Mouse (Mus musculus): Measurements from ENCODE around the gene Cirbp. TPM values are rescaled to one million over a fixed set of nuclear protein-coding genes. Genes with fewer than 3 reads are reported as not detected.
A peak's percentile ranks its signal among the peaks of the same experiment; 100 is the strongest.

Gene Cirbp
- polyA plus RNA-seq, 1 experiment from 2014 or later = 222 TPM

- Histone ChIP-seq H3K4me2 (replicated peaks; ENCODE audit: low read depth) (peak within 1 kb of the TSS; percentile 98), H3K36me3 (ENCODE audit: control insufficient read depth, insufficient read depth) (peaks cover 23% of the 10 kb centered on the region), H3K9me3 (ENCODE audit: control insufficient read depth) (no peaks in the 10 kb centered on the region), H3K27ac (ENCODE audit: low read depth, low read length) (peak within 1 kb of the TSS; percentile 94), H3K4me1 (replicated peaks; ENCODE audit: control insufficient read depth, insufficient read depth, low read length) (peaks cover 11% of the 10 kb centered on the region; the same call in 1 of the 2 replicates), H3K4me3 (ENCODE audit: low read depth, low read length) (peak within 1 kb of the TSS; percentile 63), H3K27me3 (replicated peaks; ENCODE audit: control insufficient read depth, insufficient read depth, low read length) (peaks cover 26% of the 10 kb centered on the region; the same call in 1 of the 2 replicates), H3K9ac (ENCODE audit: low read depth, low read length) (no peak within 1 kb of the TSS)
- WGBS = 77% methylated on average over 10 of the region's 10 CpGs
- ATAC-seq = no peak
- no peak for TF ChIP-seq CTCF (IDR thresholded peaks at IDR 0.05; ENCODE audit: low read depth)
These were observed 25.1 kb upstream of the Cirbp start, which contains the start of gene Cbarp for GRCm38 (mm10) chr10:80140666-80141035. Cbarp (minus strand) TSS chr10:80140835.

- under 1% methylated on average over 29 of the region's 29 CpGs for WGBS
These were observed 24.5 kb upstream of the Cirbp start for GRCm38 (mm10) chr10:80141243-80141642.

GRCm38 (mm10) chr10:80141786-80142529 lies 23.8 kb upstream of the Cirbp start:
- 0 out of 2 replicates have a peak, but pooled peaks have one; percentile 8 for TF ChIP-seq CTCF (IDR thresholded peaks at IDR 0.05; ENCODE audit: low read depth)
- H3K9ac ChIP-seq (ENCODE audit: low read depth, low read length) = peak overlapping the region; percentile 79
- peak overlapping the region; percentile 94 for H3K27ac ChIP-seq (ENCODE audit: low read depth, low read length)
- H3K27me3 ChIP-seq (replicated peaks; ENCODE audit: control insufficient read depth, insufficient read depth, low read length) = peaks cover 17% of the 10 kb centered on the region; the same call in 1 of the 2 replicates
- peak overlapping the region; percentile 63 for H3K4me3 ChIP-seq (ENCODE audit: low read depth, low read length)
- H3K4me2 ChIP-seq (replicated peaks; ENCODE audit: low read depth) = peak overlapping the region; percentile 83
- H3K9me3 ChIP-seq (ENCODE audit: control insufficient read depth) = no peaks in the 10 kb centered on the region
- H3K4me1 ChIP-seq (replicated peaks; ENCODE audit: control insufficient read depth, insufficient read depth, low read length) = peaks cover 12% of the 10 kb centered on the region; the same call in 1 of the 2 replicates
- ATAC-seq = peak; percentile 72
- WGBS = under 1% methylated on average over 41 of the region's 43 CpGs
- H3K36me3 ChIP-seq (ENCODE audit: control insufficient read depth, insufficient read depth) = peaks cover 29% of the 10 kb centered on the region

More at GRCm38 (mm10) chr10:80141243-80141642, 24.5 kb upstream of the Cirbp start:
- peaks cover 24% of the 10 kb centered on the region; the same call in 1 of the 2 replicates for H3K27me3 ChIP-seq (replicated peaks; ENCODE audit: control insufficient read depth, insufficient read depth, low read length)
- H3K27ac ChIP-seq (ENCODE audit: low read depth, low read length) = peak overlapping the region; percentile 67; the same call in 1 of the 2 replicates
- peak; percentile 52 for ATAC-seq
- H3K9me3 ChIP-seq (ENCODE audit: control insufficient read depth) = no peaks in the 10 kb centered on the region
- no peak overlapping the region for H3K9ac ChIP-seq (ENCODE audit: low read depth, low read length)
- H3K36me3 ChIP-seq (ENCODE audit: control insufficient read depth, insufficient read depth) = peaks cover 28% of the 10 kb centered on the region
- peak overlapping the region; percentile 83 for H3K4me2 ChIP-seq (replicated peaks; ENCODE audit: low read depth)
- H3K4me1 ChIP-seq (replicated peaks; ENCODE audit: control insufficient read depth, insufficient read depth, low read length) = peaks cover 12% of the 10 kb centered on the region; the same call in 1 of the 2 replicates
- peak overlapping the region; percentile 63 for H3K4me3 ChIP-seq (ENCODE audit: low read depth, low read length)
- peak; percentile 84 for TF ChIP-seq CTCF (IDR thresholded peaks at IDR 0.05; ENCODE audit: low read depth)

GRCm38 (mm10) chr10:80142530-80142925 lies 23.3 kb upstream of the Cirbp start:
- H3K4me3 ChIP-seq (ENCODE audit: low read depth, low read length) = peak overlapping the region; percentile 63
- H3K4me1 ChIP-seq (replicated peaks; ENCODE audit: control insufficient read depth, insufficient read depth, low read length) = peaks cover 12% of the 10 kb centered on the region; the same call in 1 of the 2 replicates
- H3K9me3 ChIP-seq (ENCODE audit: control insufficient read depth) = no peaks in the 10 kb centered on the region
- H3K27ac ChIP-seq (ENCODE audit: low read depth, low read length) = peak overlapping the region; percentile 94
- H3K4me2 ChIP-seq (replicated peaks; ENCODE audit: low read depth) = peak overlapping the region; percentile 83
- 0% methylated on average over 15 of the region's 15 CpGs for WGBS
- peaks cover 29% of the 10 kb centered on the region for H3K36me3 ChIP-seq (ENCODE audit: control insufficient read depth, insufficient read depth)
- peak; percentile 4; the same call in 1 of the 2 replicates for ATAC-seq
- TF ChIP-seq CTCF (IDR thresholded peaks at IDR 0.05; ENCODE audit: low read depth) = no peak
- peaks cover 12% of the 10 kb centered on the region; the same call in 1 of the 2 replicates for H3K27me3 ChIP-seq (replicated peaks; ENCODE audit: control insufficient read depth, insufficient read depth, low read length)
- peak overlapping the region; percentile 79 for H3K9ac ChIP-seq (ENCODE audit: low read depth, low read length)

GRCm38 (mm10) chr10:80143664-80144063 lies 22.1 kb upstream of the Cirbp start:
- H3K4me2 ChIP-seq (replicated peaks; ENCODE audit: low read depth) = peak overlapping the region; percentile 83
- 0 out of 2 replicates have a peak, but pooled peaks cover 5% of the 10 kb centered on the region for H3K4me1 ChIP-seq (replicated peaks; ENCODE audit: control insufficient read depth, insufficient read depth, low read length)
- peak overlapping the region; percentile 15; the same call in 1 of the 2 replicates for H3K27ac ChIP-seq (ENCODE audit: low read depth, low read length)
- no peak for ATAC-seq
- no peaks in the 10 kb centered on the region for H3K9me3 ChIP-seq (ENCODE audit: control insufficient read depth)
- peaks cover 29% of the 10 kb centered on the region for H3K36me3 ChIP-seq (ENCODE audit: control insufficient read depth, insufficient read depth)
- no peak overlapping the region for H3K9ac ChIP-seq (ENCODE audit: low read depth, low read length)
- no peak for TF ChIP-seq CTCF (IDR thresholded peaks at IDR 0.05; ENCODE audit: low read depth)
- no peak overlapping the region for H3K4me3 ChIP-seq (ENCODE audit: low read depth, low read length)
- 94% methylated on average over 7 of the region's 7 CpGs for WGBS
- 0 out of 2 replicates have a peak, but pooled peaks cover under 1% of the 10 kb centered on the region for H3K27me3 ChIP-seq (replicated peaks; ENCODE audit: control insufficient read depth, insufficient read depth, low read length)

- Histone ChIP-seq H3K27ac (ENCODE audit: low read depth, low read length) (no peak overlapping the region), H3K4me2 (replicated peaks; ENCODE audit: low read depth) (no peak overlapping the region), H3K4me1 (replicated peaks; ENCODE audit: control insufficient read depth, insufficient read depth, low read length) (0 out of 2 replicates have a peak, but pooled peaks cover 5% of the 10 kb centered on the region), H3K4me3 (ENCODE audit: low read depth, low read length) (no peak overlapping the region), H3K9ac (ENCODE audit: low read depth, low read length) (no peak overlapping the region), H3K36me3 (ENCODE audit: control insufficient read depth, insufficient read depth) (peaks cover 29% of the 10 kb centered on the region), H3K27me3 (replicated peaks; ENCODE audit: control insufficient read depth, insufficient read depth, low read length) (no peaks in the 10 kb centered on the region), H3K9me3 (ENCODE audit: control insufficient read depth) (no peaks in the 10 kb centered on the region)
- no peak for TF ChIP-seq CTCF (IDR thresholded peaks at IDR 0.05; ENCODE audit: low read depth)
- no peak for ATAC-seq
- WGBS = 86% methylated on average over 12 of the region's 12 CpGs
These were observed 21.6 kb upstream of the Cirbp start for GRCm38 (mm10) chr10:80144159-80144558.
